Mouse (Mus musculus) kidney, adult 18-20 months (tissue): ENCODE measurements at regions not wholly inside any gene's neighbourhood (a gene's known extent, or its start where the extent isn't known, plus 50 kb on each side); places are given as distances from the start of the nearest gene placed in this dataset.

ENCODE experiments used
- DNase-seq: peaks from one replicate; pipeline ENCODE4 v3.0.0; 2021

- no peak for DNase-seq
Observed at GRCm38 (mm10) chr1:92275388-92275787, 79.9 kb upstream of the Hdac4 start.

GRCm38 (mm10) chr1:92273760-92274159, 78.3 kb upstream of the Hdac4 start:
- DNase-seq, result no peak

- DNase-seq, result no peak
Observed at GRCm38 (mm10) chr1:92271676-92272291, 76.3 kb upstream of the Hdac4 start.

- DNase-seq, result peak; percentile 16
Observed at GRCm38 (mm10) chr1:92270486-92271058, 75.1 kb upstream of the Hdac4 start.

- no peak for DNase-seq
Observed at GRCm38 (mm10) chr1:92269464-92269863, 74.0 kb upstream of the Hdac4 start.

GRCm38 (mm10) chr1:92264941-92265340, 69.4 kb upstream of the Hdac4 start:
- no peak for DNase-seq

- DNase-seq, result no peak
Observed at GRCm38 (mm10) chr1:92259715-92260392, 64.4 kb upstream of the Hdac4 start.

- no peak for DNase-seq
Observed at GRCm38 (mm10) chr1:92258026-92258425, 62.5 kb upstream of the Hdac4 start.

- no peak for DNase-seq
Observed at GRCm38 (mm10) chr1:92253086-92253485, 57.6 kb upstream of the Hdac4 start.

- no peak for DNase-seq
Observed at GRCm38 (mm10) chr1:92250594-92251463, 55.3 kb upstream of the Hdac4 start.
